Mouse (Mus musculus): ENCODE measurements around the gene Clca1. TPM values are rescaled to one million over a fixed set of nuclear protein-coding genes. Genes with fewer than 3 reads are reported as not detected.
A peak's percentile ranks its signal among the peaks of the same experiment; 100 is the strongest.
"Not testable (repeated sequence)": the region's sequence is repeated elsewhere in the genome, so short reads cannot be mapped to it uniquely, and the experiment has no call there.

The Clca1 gene
- total and polyA plus RNA-seq, 3 experiments: not detected

DNA sequence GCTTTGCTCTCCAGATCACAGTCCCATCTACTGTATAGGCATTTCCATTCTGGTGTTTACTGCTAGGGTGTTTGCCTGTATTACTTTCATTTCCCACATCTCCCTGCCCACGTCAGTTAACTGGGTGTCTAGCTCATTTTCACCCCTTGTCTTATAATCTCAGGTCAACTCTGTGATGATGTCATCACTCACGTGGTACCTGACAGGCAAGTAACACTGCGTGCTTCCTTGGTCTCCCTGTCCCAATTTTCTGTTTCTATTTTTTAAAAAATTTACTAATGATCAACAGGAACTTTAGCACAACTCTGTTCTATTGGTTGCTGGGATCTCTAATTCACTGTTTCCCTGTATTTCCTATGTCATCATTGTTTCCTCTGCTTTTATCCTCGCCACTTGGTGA, 36.4 kb upstream of the Clca1 start:
- H3K27ac ChIP-seq (ENCODE audit: control insufficient read depth, low read depth, low read length): no peak overlapping the region
- H3K9ac ChIP-seq (ENCODE audit: control insufficient read depth, low read depth, low read length, poor library complexity, severe bottlenecking): no peak overlapping the region
- no peaks in the 10 kb centered on the region for H3K9me3 ChIP-seq (replicated peaks; ENCODE audit: insufficient read depth, low read length)
- no peaks in the 10 kb centered on the region for H3K79me2 ChIP-seq (ENCODE audit: control insufficient read depth, insufficient read depth, low read length, poor library complexity)
- no peaks in the 10 kb centered on the region for H3K27me3 ChIP-seq (ENCODE audit: control insufficient read depth in 1 of 2, insufficient read depth in 2 of 2, low read length in 2 of 2)
- H3K36me3 ChIP-seq (ENCODE audit: control insufficient read depth in 1 of 2, insufficient read depth in 2 of 2, low read length in 2 of 2): no peaks in the 10 kb centered on the region
- H3K4me3 ChIP-seq (ENCODE audit: control insufficient read depth in 1 of 2, insufficient read depth in 1 of 2, low read depth in 2 of 2, low read length in 2 of 2): no peak overlapping the region
- no peaks in the 10 kb centered on the region for H3K4me1 ChIP-seq (ENCODE audit: control insufficient read depth in 1 of 2, insufficient read depth in 2 of 2, low read length in 2 of 2)
- TF ChIP-seq POLR2A (IDR thresholded peaks at IDR 0.05; ENCODE audit: control insufficient read depth in 1 of 2, insufficient read depth in 1 of 2, low read depth in 1 of 2, low read length in 2 of 2, poor library complexity in 1 of 2) (no peak), NRF1 (IDR thresholded peaks at IDR 0.05; ENCODE audit: insufficient read depth, low read depth, low read length, poor library complexity, severe bottlenecking) (no peak), CHD1 (IDR thresholded peaks at IDR 0.05; ENCODE audit: low read depth, low read length) (no peak), USF1 (IDR thresholded peaks at IDR 0.05; ENCODE audit: low read depth, low read length) (no peak), USF2 (IDR thresholded peaks at IDR 0.05; ENCODE audit: borderline replicate concordance in 1 of 2, insufficient read depth in 1 of 2, low read depth in 1 of 2, low read length in 2 of 2) (no peak), E2F4 (IDR thresholded peaks at IDR 0.05; ENCODE audit: borderline replicate concordance, low read depth, low read length) (no peak)
- no peak for DNase-seq (ENCODE audit: low read depth, low spot score)

DNA sequence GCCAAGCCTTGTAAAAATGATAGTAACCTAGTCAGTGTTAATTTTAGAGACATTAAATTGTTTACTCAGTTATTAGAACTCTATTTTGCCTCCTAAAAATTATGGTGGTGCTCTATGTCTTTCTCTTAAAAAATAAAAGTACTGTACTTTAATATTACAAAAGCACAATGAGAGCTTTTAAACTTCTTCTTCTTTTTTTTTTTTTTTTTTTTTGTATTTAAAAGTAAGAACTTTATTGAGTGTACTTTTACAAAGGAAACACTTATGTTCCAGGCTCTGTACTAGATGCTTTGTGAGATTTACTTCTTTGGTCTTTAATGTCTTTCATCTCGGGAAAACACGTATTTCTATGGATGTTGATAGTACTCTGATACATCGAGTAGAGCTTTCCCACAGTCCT, 22.6 kb upstream of the Clca1 start:
- TF ChIP-seq ZNF384 (IDR thresholded peaks at IDR 0.05; ENCODE audit: low read depth, low read length): peak; percentile 85
- H3K36me3 ChIP-seq (ENCODE audit: control insufficient read depth in 1 of 2, insufficient read depth in 2 of 2, low read length in 2 of 2); H3K4me1 ChIP-seq (ENCODE audit: control insufficient read depth in 1 of 2, insufficient read depth in 2 of 2, low read length in 2 of 2); DNase-seq (ENCODE audit: low read depth, low spot score); H3K9ac ChIP-seq (ENCODE audit: control insufficient read depth, low read depth, low read length, poor library complexity, severe bottlenecking); H3K27me3 ChIP-seq (ENCODE audit: control insufficient read depth in 1 of 2, insufficient read depth in 2 of 2, low read length in 2 of 2); H3K4me3 ChIP-seq (ENCODE audit: control insufficient read depth in 1 of 2, insufficient read depth in 1 of 2, low read depth in 2 of 2, low read length in 2 of 2); H3K27ac ChIP-seq (ENCODE audit: control insufficient read depth, low read depth, low read length); H3K9me3 ChIP-seq (replicated peaks; ENCODE audit: insufficient read depth, low read length); H3K79me2 ChIP-seq (ENCODE audit: control insufficient read depth, insufficient read depth, low read length, poor library complexity): not testable (repeated sequence)

DNA sequence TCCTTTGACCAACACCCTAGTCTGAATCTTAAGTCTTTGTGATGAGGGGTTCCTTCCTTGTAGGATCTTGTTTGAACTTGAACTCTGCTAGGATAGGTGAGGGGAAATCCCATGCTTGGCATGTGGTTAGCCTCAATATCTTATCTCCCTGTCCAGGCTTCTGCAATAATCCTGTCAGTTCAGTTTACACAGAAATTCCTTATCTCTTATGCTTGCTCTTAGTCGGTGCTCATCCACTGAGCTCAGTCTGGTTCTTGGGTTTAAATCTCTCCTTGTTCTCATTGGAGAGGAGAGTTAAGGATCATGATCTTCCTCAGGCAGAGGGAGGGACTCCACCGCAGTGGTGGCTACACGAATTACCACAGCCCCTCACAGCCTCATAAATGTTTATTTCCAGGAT, 17.2 kb upstream of the Clca1 start:
- Histone ChIP-seq H3K27me3 (ENCODE audit: control insufficient read depth in 1 of 2, insufficient read depth in 2 of 2, low read length in 2 of 2) (no peaks in the 10 kb centered on the region), H3K36me3 (ENCODE audit: control insufficient read depth in 1 of 2, insufficient read depth in 2 of 2, low read length in 2 of 2) (peaks cover 0 to 8% of the 10 kb centered on the region in 2 experiments; a peak in 2 of 4 replicates), H3K4me1 (ENCODE audit: control insufficient read depth in 1 of 2, insufficient read depth in 2 of 2, low read length in 2 of 2) (peaks cover 0 to 10% of the 10 kb centered on the region in 2 experiments; a peak in 3 of 4 replicates), H3K79me2 (ENCODE audit: control insufficient read depth, insufficient read depth, low read length, poor library complexity) (no peaks in the 10 kb centered on the region), H3K9me3 (replicated peaks; ENCODE audit: insufficient read depth, low read length) (no peaks in the 10 kb centered on the region), H3K4me3 (ENCODE audit: control insufficient read depth in 1 of 2, insufficient read depth in 1 of 2, low read depth in 2 of 2, low read length in 2 of 2) (no peak overlapping the region), H3K27ac (ENCODE audit: control insufficient read depth, low read depth, low read length) (no peak overlapping the region), H3K9ac (ENCODE audit: control insufficient read depth, low read depth, low read length, poor library complexity, severe bottlenecking) (no peak overlapping the region)
- peak; percentile 89 for DNase-seq (ENCODE audit: low read depth, low spot score)
- TF ChIP-seq USF1 (IDR thresholded peaks at IDR 0.05; ENCODE audit: low read depth, low read length): peak; percentile 30; the same call in 1 of the 2 replicates
- no peak; the same call in 1 of the 2 replicates for TF ChIP-seq RAD21 (IDR thresholded peaks at IDR 0.05; ENCODE audit: low read depth, low read length)
- TF ChIP-seq CTCF (IDR thresholded peaks at IDR 0.05 in 2 of 3, conservative IDR thresholded peaks at IDR 0.05 in 1 of 3; ENCODE audit: control insufficient read depth in 1 of 3, insufficient read depth in 1 of 3, low read depth in 2 of 3, low read length in 3 of 3, poor library complexity in 1 of 3, severe bottlenecking in 1 of 3): no peak
- 0 out of 2 replicates have a peak, but pooled peaks have one; percentile 44 for TF ChIP-seq MAZ (IDR thresholded peaks at IDR 0.05; ENCODE audit: low read depth, low read length)
- TF ChIP-seq ETS1 (IDR thresholded peaks at IDR 0.05; ENCODE audit: low read depth, low read length): peak; percentile 92
- TF ChIP-seq POLR2A (IDR thresholded peaks at IDR 0.05; ENCODE audit: control insufficient read depth in 1 of 2, insufficient read depth in 1 of 2, low read depth in 1 of 2, low read length in 2 of 2, poor library complexity in 1 of 2): no peak
- TF ChIP-seq RCOR1 (IDR thresholded peaks at IDR 0.05; ENCODE audit: low read depth, low read length): peak; percentile 100
- TF ChIP-seq GABPA (IDR thresholded peaks at IDR 0.05; ENCODE audit: low read depth, low read length): no peak
- TF ChIP-seq POLR2AphosphoS2 (IDR thresholded peaks at IDR 0.05; ENCODE audit: low read length): no peak
- TF ChIP-seq ZKSCAN1 (IDR thresholded peaks at IDR 0.05; ENCODE audit: low read depth, low read length): 0 out of 2 replicates have a peak, but pooled peaks have one; percentile 45
- peak; percentile 19; the same call in 1 of the 2 replicates for TF ChIP-seq ZC3H11A (IDR thresholded peaks at IDR 0.05; ENCODE audit: low read depth, low read length)
- peak; percentile 98 for TF ChIP-seq EP300 (IDR thresholded peaks at IDR 0.05; ENCODE audit: low read depth in 1 of 2, low read length in 2 of 2)
- peak; percentile 51; the same call in 1 of the 2 replicates for TF ChIP-seq MEF2A (IDR thresholded peaks at IDR 0.05; ENCODE audit: extremely low read depth, insufficient replicate concordance, low read depth, low read length, poor library complexity, severe bottlenecking)
- peak; percentile 59; the same call in 1 of the 2 replicates for TF ChIP-seq ZMIZ1 (IDR thresholded peaks at IDR 0.05; ENCODE audit: low read depth, low read length)
- no peak for TF ChIP-seq USF2 (IDR thresholded peaks at IDR 0.05; ENCODE audit: borderline replicate concordance in 1 of 2, insufficient read depth in 1 of 2, low read depth in 1 of 2, low read length in 2 of 2)
- 0 out of 2 replicates have a peak, but pooled peaks have one; percentile 17 for TF ChIP-seq TBP (IDR thresholded peaks at IDR 0.05; ENCODE audit: low read depth, low read length)
- TF ChIP-seq MYC (IDR thresholded peaks at IDR 0.05; ENCODE audit: low read depth, low read length): peak; percentile 90
- TF ChIP-seq CHD2 (IDR thresholded peaks at IDR 0.05; ENCODE audit: low read length): peak; percentile 62
- peak; percentile 76 for TF ChIP-seq BHLHE40 (IDR thresholded peaks at IDR 0.05; ENCODE audit: borderline replicate concordance, low read depth, low read length)
- TF ChIP-seq UBTF (IDR thresholded peaks at IDR 0.05; ENCODE audit: borderline replicate concordance, insufficient read depth, low read depth, low read length): no peak

Measured in MEL (cell line).